Mouse (Mus musculus): ENCODE results near the gene Rad51c. TPM values are rescaled to one million over a fixed set of nuclear protein-coding genes. Genes with fewer than 3 reads are reported as not detected.
"Not testable (repeated sequence)": the region's sequence is repeated elsewhere in the genome, so short reads cannot be mapped to it uniquely, and the experiment has no call there.

The Rad51c gene
- polyA plus RNA-seq, 1 experiment = 0.73 TPM

DNA sequence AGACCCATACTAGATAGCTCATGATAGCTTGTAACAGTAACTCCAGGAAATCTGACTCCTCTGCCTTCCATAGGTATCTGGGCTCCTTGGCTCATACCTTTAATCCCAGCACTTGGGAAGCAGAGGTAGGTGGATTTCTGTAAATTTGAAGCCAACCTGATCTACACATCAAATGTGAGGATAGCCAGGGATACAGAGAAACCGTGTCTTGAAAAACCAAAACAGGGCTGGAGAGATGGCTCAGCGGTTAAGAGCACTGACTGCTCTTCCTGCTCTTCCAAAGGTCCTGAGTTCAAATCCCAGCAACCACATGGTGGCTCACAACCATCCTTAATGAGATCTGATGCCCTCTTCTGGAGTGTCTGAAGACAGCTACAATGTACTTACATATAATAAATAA lies 30.4 kb upstream of the Rad51c start:
- 89% methylated on average over 2 of the region's 2 CpGs for WGBS
- not testable (repeated sequence) for DNase-seq (ENCODE audit: low read depth, low spot score)

DNA sequence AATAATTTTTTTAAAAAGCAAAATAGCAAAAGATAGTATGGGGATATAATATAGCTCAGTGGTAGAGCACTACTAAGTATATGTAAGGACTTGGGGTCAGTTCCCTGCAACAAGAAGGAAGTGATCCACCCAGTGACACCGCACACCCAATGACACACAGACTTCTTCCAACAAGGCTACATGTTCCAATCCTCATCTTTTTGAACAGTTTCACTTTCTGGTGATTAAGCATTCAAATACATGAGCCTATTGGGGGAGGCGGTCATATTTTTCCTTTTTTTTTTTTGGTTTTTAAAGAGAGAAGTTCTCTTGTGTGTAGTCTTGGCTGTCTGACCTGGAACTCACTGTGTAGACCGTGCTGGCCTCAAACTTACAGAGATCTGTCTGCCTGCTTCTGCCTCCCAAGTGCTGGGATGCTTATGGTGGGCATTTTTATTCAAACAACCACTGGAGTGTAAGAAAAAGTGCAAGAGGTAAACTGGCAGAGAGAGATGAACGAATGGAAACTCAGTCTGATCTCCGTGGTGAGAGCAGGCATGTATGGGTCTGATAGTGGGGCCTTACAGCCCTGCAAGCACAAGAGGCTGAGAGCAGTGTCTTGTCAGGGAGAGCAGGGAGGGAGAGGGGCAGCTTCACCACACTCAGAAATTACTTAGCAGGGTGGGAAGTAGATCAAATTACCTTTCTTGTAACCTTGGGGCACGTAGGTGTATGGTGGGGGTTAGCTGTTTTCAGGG lies 28.3 kb upstream of the Rad51c start:
- DNase-seq (ENCODE audit: low read depth, low spot score) = no peak
- WGBS = 68% methylated on average over 6 of the region's 6 CpGs

GRCm38 (mm10) chr11:87432447-87432846 lies 27.7 kb upstream of the Rad51c start:
- DNase-seq (ENCODE audit: low read depth, low spot score) = no peak
- 91% methylated on average over 1 of the region's 1 CpGs for WGBS

- DNase-seq (ENCODE audit: low read depth, low spot score) = not testable (repeated sequence)
- 94% methylated on average over 8 of the region's 8 CpGs for WGBS
Observed at GRCm38 (mm10) chr11:87431813-87432212, 27.1 kb upstream of the Rad51c start.

- WGBS = 65% methylated on average over 2 of the region's 2 CpGs
- no peak for DNase-seq (ENCODE audit: low read depth, low spot score)
Observed at GRCm38 (mm10) chr11:87430374-87430773, 25.6 kb upstream of the Rad51c start.

GRCm38 (mm10) chr11:87429363-87429762 lies 24.6 kb upstream of the Rad51c start:
- DNase-seq (ENCODE audit: low read depth, low spot score) = no peak
- 83% methylated on average over 4 of the region's 4 CpGs for WGBS

GRCm38 (mm10) chr11:87428051-87428673 lies 23.4 kb upstream of the Rad51c start:
- WGBS = 44% methylated on average over 2 of the region's 2 CpGs
- no peak for DNase-seq (ENCODE audit: low read depth, low spot score)

- DNase-seq (ENCODE audit: low read depth, low spot score) = no peak
- 16% methylated on average over 1 of the region's 1 CpGs for WGBS
Observed at GRCm38 (mm10) chr11:87427273-87428050, 22.7 kb upstream of the Rad51c start.

GRCm38 (mm10) chr11:87426450-87427250 lies 21.9 kb upstream of the Rad51c start:
- peak; percentile 85 for DNase-seq (ENCODE audit: low read depth, low spot score)
- 1% methylated on average over 24 of the region's 24 CpGs for WGBS

DNA sequence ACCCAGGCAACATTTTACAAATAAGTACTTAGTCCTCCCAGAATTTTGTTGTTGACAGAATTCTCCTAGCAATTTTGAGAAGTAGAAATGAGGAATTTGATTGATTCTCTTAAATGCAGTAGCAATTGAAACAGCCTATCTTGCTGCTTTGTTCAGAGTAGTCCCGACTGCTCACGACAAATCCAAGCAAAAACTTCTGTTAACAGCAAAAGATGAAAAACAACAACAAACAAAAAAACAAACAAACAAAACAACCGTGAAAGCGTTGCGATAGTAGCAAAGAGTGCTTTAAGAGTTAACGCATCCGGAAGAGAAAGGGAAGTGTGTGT lies 21.3 kb upstream of the Rad51c start:
- WGBS = under 1% methylated on average over 7 of the region's 7 CpGs

DNA sequence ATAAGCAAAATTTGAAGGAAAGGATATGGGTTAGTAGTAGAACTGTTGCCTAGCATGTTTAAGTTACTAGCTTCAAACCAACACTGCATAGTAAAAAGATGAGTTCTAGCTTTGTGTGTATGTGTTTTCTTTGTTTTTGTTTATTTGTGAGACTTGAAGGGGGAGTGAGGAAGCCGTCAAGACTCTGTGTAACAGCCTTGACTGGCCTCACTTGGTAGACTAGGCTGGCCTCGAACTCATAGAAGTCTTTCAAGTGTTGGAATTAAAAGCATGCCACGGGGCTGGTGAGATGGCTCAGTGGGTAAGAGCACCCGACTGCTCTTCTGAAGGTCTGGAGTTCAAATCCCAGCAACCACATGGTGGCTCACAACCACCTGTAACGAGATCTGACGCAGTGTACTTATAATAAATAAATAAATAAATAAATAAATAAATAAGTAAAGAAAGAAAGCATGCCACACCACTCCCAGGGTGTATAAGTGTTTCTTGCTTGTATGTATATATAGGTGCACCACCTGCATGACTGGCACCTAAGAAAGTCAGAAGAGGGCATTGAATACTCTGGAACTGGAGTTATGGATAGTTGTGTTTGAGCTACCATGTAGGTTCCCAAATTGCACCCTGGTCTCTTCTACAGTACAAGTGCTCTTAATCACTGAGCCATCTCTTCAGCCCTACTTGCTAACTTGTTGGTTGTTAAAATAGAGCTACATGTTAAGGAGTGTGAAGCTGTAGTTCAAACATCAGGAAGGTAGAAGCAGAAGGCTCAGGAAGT lies 19.0 kb upstream of the Rad51c start:
- 26% methylated on average over 6 of the region's 6 CpGs for WGBS
- DNase-seq (ENCODE audit: low read depth, low spot score) = no peak

More for the DNA sequence above, 21.3 kb upstream of the Rad51c start:
- no peak for DNase-seq (ENCODE audit: low read depth, low spot score)

- WGBS = under 1% methylated on average over 26 of the region's 26 CpGs
- DNase-seq (ENCODE audit: low read depth, low spot score) = peak; percentile 82
Observed at GRCm38 (mm10) chr11:87422511-87423340, 18.0 kb upstream of the Rad51c start.

DNA sequence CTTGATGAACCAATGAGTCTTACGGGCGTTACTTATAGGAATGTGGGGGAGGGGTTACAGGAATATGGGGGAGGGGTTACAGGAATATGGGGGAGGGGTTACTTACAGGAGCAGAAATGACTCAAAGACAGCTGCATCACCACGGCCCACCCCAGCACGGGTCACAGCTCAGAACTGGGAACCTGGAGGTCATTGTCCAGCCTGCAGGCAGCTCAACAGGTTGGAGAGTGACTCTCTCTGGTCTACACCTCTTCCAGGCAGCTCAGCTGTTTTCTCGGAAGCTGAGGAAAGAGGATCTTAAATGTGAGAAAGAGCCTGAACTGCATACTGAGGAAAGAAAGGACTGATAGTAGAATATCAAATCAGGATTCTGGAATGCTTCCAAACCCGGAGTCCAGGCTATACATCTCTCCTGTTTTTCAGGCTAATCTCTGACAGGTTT lies 17.0 kb upstream of the Rad51c start:
- no peak for DNase-seq (ENCODE audit: low read depth, low spot score)
- WGBS = 3% methylated on average over 6 of the region's 6 CpGs

DNA sequence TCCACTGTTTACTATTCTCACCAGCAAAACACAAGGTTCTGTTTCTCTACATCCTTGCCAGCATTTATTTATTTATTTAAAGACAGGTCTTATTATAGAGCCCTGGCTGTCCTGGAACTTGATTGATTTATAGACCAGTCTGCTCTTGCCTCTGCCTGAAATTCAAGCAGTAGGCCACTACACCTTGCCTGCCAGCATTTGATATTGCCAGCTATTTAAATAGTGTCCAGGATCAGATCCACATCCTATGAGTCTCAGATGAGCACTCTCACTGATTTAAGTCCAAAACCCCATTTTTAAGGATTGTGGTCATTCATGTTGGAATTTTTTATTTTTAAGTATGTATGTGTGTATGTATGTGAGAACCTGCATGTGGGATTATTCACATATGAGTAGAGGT lies 16.1 kb upstream of the Rad51c start:
- no peak for DNase-seq (ENCODE audit: low read depth, low spot score)

GRCm38 (mm10) chr11:87416120-87416519 lies 11.4 kb upstream of the Rad51c start:
- 53% methylated on average over 5 of the region's 5 CpGs for WGBS
- no peak for DNase-seq (ENCODE audit: low read depth, low spot score)

- DNase-seq (ENCODE audit: low read depth, low spot score) = not testable (repeated sequence)
- 56% methylated on average over 3 of the region's 3 CpGs for WGBS
Observed at GRCm38 (mm10) chr11:87413412-87413811, 8.7 kb upstream of the Rad51c start.

DNA sequence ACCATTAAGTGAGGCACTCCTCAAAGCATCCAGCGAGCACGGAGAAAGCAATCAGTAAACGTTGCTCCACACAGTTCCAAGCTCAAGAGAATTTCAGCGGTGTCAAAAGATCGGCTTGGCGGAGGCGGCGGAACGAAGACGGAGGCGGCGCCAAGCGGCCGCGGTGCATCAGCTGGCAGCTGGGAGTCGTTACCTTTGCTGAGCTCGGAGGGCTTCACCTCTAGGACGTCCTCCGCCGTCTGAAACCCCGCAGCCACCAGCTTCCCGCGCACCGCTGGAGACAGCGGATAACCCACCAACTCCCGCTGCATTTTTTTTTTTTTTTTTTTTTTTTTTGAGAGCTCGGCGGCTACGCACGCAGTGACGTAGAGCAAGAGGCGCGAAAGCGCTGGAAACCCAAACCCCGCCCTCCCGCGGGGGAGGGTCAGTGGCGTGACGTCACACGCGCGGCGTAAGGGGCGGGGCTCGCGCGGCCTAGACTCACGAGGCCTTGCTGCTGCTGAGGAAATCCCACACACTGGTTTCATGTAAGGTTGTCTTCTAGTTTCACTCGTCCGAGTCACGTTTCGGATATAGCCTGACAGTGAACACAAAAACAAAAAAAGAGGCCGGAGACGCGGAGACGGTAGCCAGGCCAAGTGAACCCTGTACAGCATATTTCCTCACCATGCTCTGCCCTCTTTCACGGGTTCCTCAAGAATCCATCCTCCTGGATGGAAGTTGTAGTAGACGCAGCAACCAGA lies 472 bp downstream of the Rad51c start:
- WGBS = under 1% methylated on average over 58 of the region's 58 CpGs
- peak; percentile 80 for DNase-seq (ENCODE audit: low read depth, low spot score)

DNA sequence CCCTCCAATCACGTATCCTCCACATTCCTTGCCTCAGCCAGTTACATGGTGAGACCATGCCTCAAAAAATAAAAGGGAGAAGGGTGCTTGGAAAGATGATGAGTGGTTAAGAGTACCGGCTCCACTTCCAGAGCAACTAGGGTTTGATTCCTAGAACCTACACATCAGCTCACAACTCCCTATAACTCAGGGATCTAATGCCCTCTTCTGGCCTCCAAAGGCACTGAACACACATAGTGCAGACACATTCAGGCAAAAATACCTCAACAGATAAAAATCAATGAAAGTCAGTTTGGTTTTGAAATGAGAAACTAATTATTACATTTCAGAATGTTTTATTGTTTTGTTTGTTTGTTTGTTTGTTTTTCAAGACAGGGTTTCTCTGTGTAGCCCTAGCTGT lies 6.4 kb downstream of the Rad51c start:
- 97% methylated on average over 2 of the region's 2 CpGs for WGBS
- no peak for DNase-seq (ENCODE audit: low read depth, low spot score)
